Mouse (Mus musculus): ENCODE results near the gene Sdhc. TPM values are rescaled to one million over a fixed set of nuclear protein-coding genes. Genes with fewer than 3 reads are reported as not detected.

Sdhc gene
- polyA plus RNA-seq, 1 experiment from 2014 or later, result 259 TPM

DNA sequence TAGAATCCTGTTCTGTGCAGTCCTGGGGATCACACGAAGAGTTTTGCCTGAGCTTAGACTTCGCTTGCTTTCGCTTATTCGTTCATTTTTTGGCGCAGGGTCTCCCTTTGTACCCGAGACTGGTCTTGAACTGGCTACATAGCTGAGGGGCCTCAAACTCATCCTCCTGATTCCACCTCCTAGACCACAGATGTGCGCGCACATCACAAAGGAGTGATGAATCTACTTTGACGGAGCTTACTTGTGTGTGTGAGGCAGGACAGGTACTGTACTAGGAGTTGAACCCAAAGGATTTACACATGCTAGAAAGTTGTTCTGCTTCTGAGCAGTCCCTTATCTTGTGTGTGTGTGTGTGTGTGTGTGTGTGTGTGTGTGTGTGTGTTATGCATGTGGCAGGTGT, 40.4 kb upstream of the Sdhc start:
- Histone ChIP-seq H3K4me2 (replicated peaks; ENCODE audit: low read depth, low read length) (no peak overlapping the region), H3K27me3 (ENCODE audit: control insufficient read depth, insufficient read depth, low read length) (peaks cover 28% of the 10 kb centered on the region), H3K4me3 (ENCODE audit: low read depth, low read length) (no peak overlapping the region), H3K36me3 (ENCODE audit: control insufficient read depth, insufficient read depth, low read length) (no peaks in the 10 kb centered on the region), H3K4me1 (replicated peaks; ENCODE audit: control insufficient read depth, insufficient read depth, low read length) (peaks cover 6% of the 10 kb centered on the region; the same call in 1 of the 2 replicates), H3K9ac (ENCODE audit: low read depth, low read length) (no peak overlapping the region), H3K27ac (ENCODE audit: low read depth, low read length) (no peak overlapping the region), H3K9me3 (ENCODE audit: control insufficient read depth, low read length) (no peaks in the 10 kb centered on the region)
- ATAC-seq (ENCODE audit: low FRiP score) (no peak), DNase-seq (ENCODE audit: low spot score) (no peak)
- WGBS, result 97% methylated on average over 9 of the region's 9 CpGs

DNA sequence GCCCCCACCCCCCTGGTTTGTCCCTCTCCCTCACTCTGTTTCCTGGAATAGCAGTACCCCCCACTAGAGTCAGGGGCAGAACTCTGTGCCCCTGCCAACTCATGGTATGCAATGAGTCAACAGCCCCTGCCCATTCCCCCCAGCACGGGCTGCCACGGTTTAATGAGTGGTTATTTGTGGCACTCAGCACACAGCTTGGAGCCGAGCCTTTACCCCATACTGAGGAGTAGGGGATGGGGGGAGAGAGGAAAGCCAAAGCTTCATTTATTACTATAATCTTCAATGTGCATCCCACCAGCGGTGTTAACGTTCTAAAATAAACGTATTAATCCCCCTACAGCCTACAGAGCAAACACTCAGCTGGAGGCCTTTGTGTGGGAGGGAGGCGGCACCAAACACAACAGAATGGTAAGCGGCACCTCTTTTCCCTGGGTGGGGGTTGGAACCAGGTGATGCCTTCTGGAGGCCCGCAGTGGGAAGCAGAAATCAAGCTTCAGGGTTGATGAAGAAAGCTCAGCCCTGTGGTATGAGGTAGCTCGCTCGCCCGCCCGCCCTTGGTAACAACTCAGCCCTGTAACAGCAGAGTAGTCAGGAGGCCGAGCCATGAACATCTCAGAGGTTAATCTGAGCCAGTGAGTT, 39.2 kb upstream of the Sdhc start:
- H3K27me3 ChIP-seq (ENCODE audit: control insufficient read depth, insufficient read depth, low read length), result peaks cover 17% of the 10 kb centered on the region
- no peak overlapping the region for H3K27ac ChIP-seq (ENCODE audit: low read depth, low read length)
- H3K4me2 ChIP-seq (replicated peaks; ENCODE audit: low read depth, low read length), result no peak overlapping the region
- 29% methylated on average over 14 of the region's 14 CpGs for WGBS
- H3K36me3 ChIP-seq (ENCODE audit: control insufficient read depth, insufficient read depth, low read length), result no peaks in the 10 kb centered on the region
- H3K4me3 ChIP-seq (ENCODE audit: low read depth, low read length), result no peak overlapping the region
- no peak for ATAC-seq (ENCODE audit: low FRiP score)
- H3K9me3 ChIP-seq (ENCODE audit: control insufficient read depth, low read length), result no peaks in the 10 kb centered on the region
- H3K9ac ChIP-seq (ENCODE audit: low read depth, low read length), result no peak overlapping the region
- peaks cover 3% of the 10 kb centered on the region; the same call in 1 of the 2 replicates for H3K4me1 ChIP-seq (replicated peaks; ENCODE audit: control insufficient read depth, insufficient read depth, low read length)
- DNase-seq (ENCODE audit: low spot score), result no peak

DNA sequence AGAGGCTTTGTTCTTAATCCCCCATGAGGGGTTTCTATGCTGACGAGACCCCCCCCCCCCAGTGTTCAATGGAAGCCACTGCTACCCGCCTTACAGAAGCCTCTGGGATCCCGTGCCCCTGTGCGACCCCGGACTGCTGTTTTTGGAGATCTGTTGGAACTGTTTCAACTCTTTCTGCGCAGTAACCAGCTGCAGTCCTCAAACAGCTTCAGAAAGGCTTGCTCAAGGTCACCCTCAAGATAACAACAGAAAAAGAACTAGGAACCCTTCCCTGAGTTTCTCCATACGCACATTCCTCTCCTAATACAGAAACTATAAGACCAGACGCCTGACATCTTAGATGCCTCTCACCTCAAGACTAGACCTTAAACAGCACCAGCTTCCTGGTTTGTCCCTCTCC, 38.6 kb upstream of the Sdhc start:
- no peak for ATAC-seq (ENCODE audit: low FRiP score)
- peaks cover 12% of the 10 kb centered on the region for H3K27me3 ChIP-seq (ENCODE audit: control insufficient read depth, insufficient read depth, low read length)
- no peaks in the 10 kb centered on the region; the same call in 1 of the 2 replicates for H3K4me1 ChIP-seq (replicated peaks; ENCODE audit: control insufficient read depth, insufficient read depth, low read length)
- DNase-seq (ENCODE audit: low spot score), result peak; percentile 31
- H3K36me3 ChIP-seq (ENCODE audit: control insufficient read depth, insufficient read depth, low read length), result no peaks in the 10 kb centered on the region
- 11% methylated on average over 8 of the region's 8 CpGs for WGBS
- no peak overlapping the region for H3K9ac ChIP-seq (ENCODE audit: low read depth, low read length)
- no peaks in the 10 kb centered on the region for H3K9me3 ChIP-seq (ENCODE audit: control insufficient read depth, low read length)
- no peak overlapping the region for H3K4me3 ChIP-seq (ENCODE audit: low read depth, low read length)
- H3K4me2 ChIP-seq (replicated peaks; ENCODE audit: low read depth, low read length), result no peak overlapping the region
- H3K27ac ChIP-seq (ENCODE audit: low read depth, low read length), result no peak overlapping the region

DNA sequence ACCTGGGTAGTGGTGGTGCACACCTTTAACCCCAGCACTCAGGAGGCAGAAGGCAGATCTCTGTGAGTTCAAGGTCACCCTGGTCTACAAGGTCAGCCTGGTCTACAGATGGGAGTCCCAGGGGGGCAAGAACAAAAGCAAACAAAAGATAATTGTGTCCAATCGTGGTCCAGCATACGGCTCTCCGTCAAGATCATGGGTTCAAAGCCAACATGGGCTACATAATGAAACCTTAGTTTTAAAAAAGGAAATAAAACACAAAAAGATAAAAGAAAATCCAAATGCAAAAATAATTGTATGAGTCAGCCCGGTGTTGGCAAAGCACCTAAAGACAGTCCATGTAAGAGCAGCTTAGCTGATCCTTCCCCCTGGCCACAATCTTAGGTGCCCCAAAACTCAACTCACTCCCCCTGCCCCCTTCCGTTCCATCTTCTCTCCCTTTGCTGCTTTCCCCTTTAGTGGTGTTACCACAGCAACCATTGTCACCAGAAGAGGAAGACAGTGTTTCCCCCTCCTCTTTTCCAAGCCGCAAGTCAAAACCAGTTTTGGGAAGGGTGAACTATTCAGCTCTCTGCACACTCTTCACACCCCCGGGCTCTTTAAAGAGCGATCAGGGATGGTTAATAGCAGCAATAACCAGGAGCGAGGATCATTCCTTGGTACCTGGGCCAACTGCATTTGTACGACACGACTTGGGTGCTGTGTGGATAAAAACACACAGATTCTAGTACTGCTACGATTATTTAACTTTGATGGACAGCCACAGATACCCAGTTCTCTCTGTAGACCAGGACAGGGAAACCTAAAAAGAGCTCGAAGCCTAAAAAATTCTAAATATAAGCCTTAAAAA, 37.7 kb upstream of the Sdhc start:
- Histone ChIP-seq H3K27me3 (ENCODE audit: control insufficient read depth, insufficient read depth, low read length) (peaks cover 6% of the 10 kb centered on the region), H3K36me3 (ENCODE audit: control insufficient read depth, insufficient read depth, low read length) (no peaks in the 10 kb centered on the region), H3K4me1 (replicated peaks; ENCODE audit: control insufficient read depth, insufficient read depth, low read length) (no peaks in the 10 kb centered on the region; the same call in 1 of the 2 replicates), H3K9ac (ENCODE audit: low read depth, low read length) (no peak overlapping the region), H3K4me3 (ENCODE audit: low read depth, low read length) (no peak overlapping the region), H3K9me3 (ENCODE audit: control insufficient read depth, low read length) (no peaks in the 10 kb centered on the region), H3K27ac (ENCODE audit: low read depth, low read length) (no peak overlapping the region), H3K4me2 (replicated peaks; ENCODE audit: low read depth, low read length) (no peak overlapping the region)
- 30% methylated on average over 13 of the region's 13 CpGs for WGBS
- ATAC-seq (ENCODE audit: low FRiP score) (peak; percentile 55; the same call in 1 of the 2 replicates), DNase-seq (ENCODE audit: low spot score) (peak; percentile 52)

DNA sequence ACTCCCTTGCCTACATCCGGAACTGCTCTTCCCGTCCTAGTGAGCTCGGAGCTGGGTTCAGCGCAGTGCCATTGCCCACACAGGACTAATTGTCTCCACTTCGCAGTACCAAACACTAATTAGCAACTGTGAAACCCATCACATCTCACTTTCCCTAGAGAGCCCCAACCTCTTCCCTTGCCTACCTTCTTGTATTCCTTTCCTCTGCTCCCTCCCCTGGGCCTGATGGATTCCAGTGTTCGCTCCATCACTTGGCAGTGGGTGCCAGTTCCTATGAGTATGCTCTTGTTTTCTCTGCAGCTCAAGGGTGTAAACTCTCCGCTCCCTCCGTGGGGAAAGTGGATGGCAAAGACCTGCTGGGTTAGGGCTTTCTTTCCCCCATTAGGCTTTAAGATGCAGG, 35.3 kb upstream of the Sdhc start:
- no peaks in the 10 kb centered on the region; the same call in 1 of the 2 replicates for H3K4me1 ChIP-seq (replicated peaks; ENCODE audit: control insufficient read depth, insufficient read depth, low read length)
- 71% methylated on average over 8 of the region's 8 CpGs for WGBS

DNA sequence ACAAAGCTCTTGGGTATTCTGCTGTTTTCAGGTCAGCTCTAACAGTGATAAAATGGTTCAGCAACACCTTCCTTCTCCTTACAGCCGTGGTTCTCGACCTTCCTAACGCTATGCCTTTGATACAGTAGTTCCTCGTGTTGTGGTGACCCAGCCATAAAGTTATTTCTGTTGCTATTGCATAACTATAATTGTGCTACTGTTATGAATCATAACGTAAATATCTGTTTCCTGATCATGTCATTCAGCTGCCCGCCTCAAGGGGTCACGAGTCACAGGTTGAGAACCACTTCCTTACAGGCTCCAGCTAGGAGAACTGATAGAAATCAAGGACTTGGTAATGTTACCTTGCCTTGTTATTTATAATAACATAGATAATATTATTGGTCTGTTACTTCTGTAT, 33.9 kb upstream of the Sdhc start:
- Histone ChIP-seq H3K27ac (ENCODE audit: low read depth, low read length) (no peak overlapping the region), H3K9me3 (ENCODE audit: control insufficient read depth, low read length) (no peaks in the 10 kb centered on the region), H3K4me1 (replicated peaks; ENCODE audit: control insufficient read depth, insufficient read depth, low read length) (no peaks in the 10 kb centered on the region; the same call in 1 of the 2 replicates), H3K36me3 (ENCODE audit: control insufficient read depth, insufficient read depth, low read length) (no peaks in the 10 kb centered on the region), H3K9ac (ENCODE audit: low read depth, low read length) (no peak overlapping the region), H3K4me2 (replicated peaks; ENCODE audit: low read depth, low read length) (no peak overlapping the region), H3K4me3 (ENCODE audit: low read depth, low read length) (no peak overlapping the region), H3K27me3 (ENCODE audit: control insufficient read depth, insufficient read depth, low read length) (no peaks in the 10 kb centered on the region)
- ATAC-seq (ENCODE audit: low FRiP score), result no peak
- 83% methylated on average over 7 of the region's 7 CpGs for WGBS
- no peak for DNase-seq (ENCODE audit: low spot score)

More for the DNA sequence above, 35.3 kb upstream of the Sdhc start:
- no peak overlapping the region for H3K4me3 ChIP-seq (ENCODE audit: low read depth, low read length)
- ATAC-seq (ENCODE audit: low FRiP score), result no peak
- no peaks in the 10 kb centered on the region for H3K9me3 ChIP-seq (ENCODE audit: control insufficient read depth, low read length)
- no peak overlapping the region for H3K27ac ChIP-seq (ENCODE audit: low read depth, low read length)
- H3K36me3 ChIP-seq (ENCODE audit: control insufficient read depth, insufficient read depth, low read length), result no peaks in the 10 kb centered on the region
- no peak overlapping the region for H3K4me2 ChIP-seq (replicated peaks; ENCODE audit: low read depth, low read length)
- no peak overlapping the region for H3K9ac ChIP-seq (ENCODE audit: low read depth, low read length)
- no peaks in the 10 kb centered on the region for H3K27me3 ChIP-seq (ENCODE audit: control insufficient read depth, insufficient read depth, low read length)
- no peak for DNase-seq (ENCODE audit: low spot score)

- WGBS, result 54% methylated on average over 3 of the region's 3 CpGs
- H3K4me1 ChIP-seq (replicated peaks; ENCODE audit: control insufficient read depth, insufficient read depth, low read length), result no peaks in the 10 kb centered on the region
- no peak overlapping the region for H3K4me3 ChIP-seq (ENCODE audit: low read depth, low read length)
- no peak overlapping the region for H3K4me2 ChIP-seq (replicated peaks; ENCODE audit: low read depth, low read length)
- H3K36me3 ChIP-seq (ENCODE audit: control insufficient read depth, insufficient read depth, low read length), result no peaks in the 10 kb centered on the region
- no peaks in the 10 kb centered on the region for H3K27me3 ChIP-seq (ENCODE audit: control insufficient read depth, insufficient read depth, low read length)
- ATAC-seq (ENCODE audit: low FRiP score) (no peak), DNase-seq (ENCODE audit: low spot score) (no peak)
- H3K27ac ChIP-seq (ENCODE audit: low read depth, low read length), result no peak overlapping the region
- H3K9me3 ChIP-seq (ENCODE audit: control insufficient read depth, low read length), result no peaks in the 10 kb centered on the region
- no peak overlapping the region for H3K9ac ChIP-seq (ENCODE audit: low read depth, low read length)
These were observed 33.2 kb upstream of the Sdhc start for GRCm38 (mm10) chr1:171183620-171184019.

DNA sequence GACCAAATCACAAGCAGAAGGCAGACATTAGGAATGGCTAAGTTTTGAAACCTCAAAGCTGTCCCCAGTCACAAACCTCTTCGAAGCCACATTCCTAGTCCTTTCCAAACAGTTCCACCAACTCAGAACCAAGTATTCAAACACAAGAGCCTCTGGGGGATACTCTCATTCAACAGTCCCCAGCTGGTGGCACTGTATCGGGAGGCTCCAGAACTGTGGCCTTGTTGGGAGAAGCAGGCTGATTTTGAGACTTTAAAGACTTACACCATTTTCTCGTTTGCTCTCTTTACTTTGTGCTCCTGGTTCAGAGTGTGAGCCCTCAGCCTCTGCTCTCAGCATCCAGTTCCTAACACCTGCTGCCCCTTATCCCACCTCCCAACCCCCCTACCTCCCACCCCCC, 32.6 kb upstream of the Sdhc start:
- H3K4me1 ChIP-seq (replicated peaks; ENCODE audit: control insufficient read depth, insufficient read depth, low read length), result no peaks in the 10 kb centered on the region
- H3K27me3 ChIP-seq (ENCODE audit: control insufficient read depth, insufficient read depth, low read length), result no peaks in the 10 kb centered on the region
- ATAC-seq (ENCODE audit: low FRiP score), result no peak
- H3K36me3 ChIP-seq (ENCODE audit: control insufficient read depth, insufficient read depth, low read length), result no peaks in the 10 kb centered on the region
- no peaks in the 10 kb centered on the region for H3K9me3 ChIP-seq (ENCODE audit: control insufficient read depth, low read length)
- H3K4me3 ChIP-seq (ENCODE audit: low read depth, low read length), result no peak overlapping the region
- WGBS, result 80% methylated on average over 3 of the region's 3 CpGs
- H3K9ac ChIP-seq (ENCODE audit: low read depth, low read length), result no peak overlapping the region
- DNase-seq (ENCODE audit: low spot score), result no peak
- no peak overlapping the region for H3K27ac ChIP-seq (ENCODE audit: low read depth, low read length)
- no peak overlapping the region for H3K4me2 ChIP-seq (replicated peaks; ENCODE audit: low read depth, low read length)

All from hindbrain, embryonic 11.5 days (tissue).